10 mouse cellular contexts compared by ENCODE assay signal in the genomic region with DNA sequence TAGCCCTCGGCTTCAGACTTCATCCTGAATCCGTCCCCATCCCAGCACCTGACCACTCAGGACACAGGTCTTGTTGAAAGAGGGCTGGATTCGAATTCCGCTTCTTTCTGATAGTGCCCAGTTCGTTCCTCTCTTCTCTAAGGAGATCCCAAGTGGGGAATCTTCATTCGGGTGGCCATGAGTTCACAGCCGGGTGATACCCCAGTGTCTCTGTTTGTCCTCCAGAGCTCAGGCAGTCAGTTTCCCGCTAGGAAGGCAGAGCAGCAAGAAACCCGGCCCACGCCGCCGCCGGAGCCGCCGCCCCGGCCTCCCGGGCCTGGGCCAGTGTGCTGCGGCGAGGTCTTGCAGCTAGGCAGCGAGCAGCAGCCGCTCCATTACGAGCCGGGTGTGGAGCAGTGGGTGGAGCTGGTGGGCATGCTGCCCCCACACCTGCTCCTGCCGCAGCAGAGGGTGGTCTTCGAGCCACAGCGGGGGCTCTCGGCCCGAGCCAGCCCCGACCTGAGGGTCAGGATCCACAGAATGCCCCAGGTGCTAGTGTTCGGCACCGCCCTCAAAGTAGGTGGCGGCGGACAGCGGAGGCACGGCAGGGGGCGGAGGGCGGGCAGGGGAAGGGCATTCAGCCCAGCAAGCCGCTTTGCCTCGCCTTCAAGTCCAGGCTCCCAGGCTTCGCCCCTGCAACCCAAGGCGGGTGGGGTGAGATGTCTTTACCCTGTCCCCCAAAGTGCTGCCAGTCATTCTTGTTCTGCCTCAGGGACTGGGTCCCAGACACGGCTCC. TPM values are rescaled to one million over a fixed set of nuclear protein-coding genes. Genes with fewer than 3 reads are reported as not detected.
DNase-seq lines count a peak whose midpoint lies in the region; TF ChIP-seq lines count a peak whose summit lies in the region.
"Had no signal": no experiment of that assay in that cellular context is flagged by ENCODE, and none has a peak within 500 bp of the region (broad histone marks: within the 10 kb centered on the region; RNA-seq: fewer than 3 reads in every experiment).

No protein-coding gene starts in this region.

- no peak overlapping the region for H3K4me3 ChIP-seq in gastrocnemius, adult 2 months
- H3K4me3 ChIP-seq: layer of hippocampus, adult 2 months had no signal

- H3K27ac ChIP-seq in gastrocnemius, adult 2 months = peak overlapping the region; percentile 55
- H3K27ac ChIP-seq: layer of hippocampus, adult 2 months had no signal

- intact Hi-C loops in gastrocnemius, adult 2 months (cut with DNase I) = no loop called here
- intact Hi-C loops in gastrocnemius, postnatal 36 days (cut with DNase I) = no loop called here
- intact Hi-C loops in left cerebral cortex, postnatal 36 days (cut with DNase I) = no loop called here

- TF ChIP-seq CTCF in gastrocnemius, adult 2 months (IDR thresholded peaks at IDR 0.05) = no peak

- no peak for DNase-seq in gastrocnemius, adult 2 months
- DNase-seq in gastrocnemius, postnatal 36 days = no peak
- peak; percentile 29 for DNase-seq in retina, postnatal 1 day
- DNase-seq in retina, embryonic 14.5 days (ENCODE audit: low spot score) = no peak
- DNase-seq in kidney, postnatal 36 days = peak; percentile 45 to 71
- DNase-seq in left cerebral cortex, adult 18-20 months (ENCODE audit: low spot score in 2 of 2) = no peak
- no peak for DNase-seq in B cell, adult 2 months
- no peak for DNase-seq in left cerebral cortex, postnatal 36 days (ENCODE audit: low spot score in 2 of 2)

RNA-seq across cellular contexts. Expression of a gene that starts 17.9 kb away (rescaled TPM):
- total RNA-seq in gastrocnemius, adult 2 months (2021) = 1 to 10 TPM; 4.4 to 4.7 TPM
- total RNA-seq in gastrocnemius, postnatal 36 days (2021) = 1 to 10 TPM; 4.7 TPM
- 10 to 100 TPM; 23.1 to 25.3 TPM for total RNA-seq in left cerebral cortex, adult 18-20 months (2021)
- 10 to 100 TPM; 17.9 to 32.4 TPM for total RNA-seq in left cerebral cortex, postnatal 36 days (2021)

RNA-seq across cellular contexts. Expression of a gene that starts 19.6 kb away (rescaled TPM):
- total RNA-seq in gastrocnemius, adult 2 months (2021) = 1 to 10 TPM in 1 of 2 experiments, under 1 TPM in 1; 0.84 to 1.2 TPM
- total RNA-seq in gastrocnemius, postnatal 36 days (2021) = 1 to 10 TPM; 1.6 to 1.7 TPM
- total RNA-seq in left cerebral cortex, adult 18-20 months (2021) = 1 to 10 TPM; 2.9 to 3.5 TPM
- 1 to 10 TPM; 4.1 to 4.4 TPM for total RNA-seq in left cerebral cortex, postnatal 36 days (2021)

RNA-seq across cellular contexts. Expression of a gene that starts 20.0 kb away (rescaled TPM):
- 1 to 10 TPM; 4.8 to 5.4 TPM for total RNA-seq in gastrocnemius, adult 2 months (2021)
- 1 to 10 TPM; 4.8 to 5.1 TPM for total RNA-seq in gastrocnemius, postnatal 36 days (2021)
- total RNA-seq in left cerebral cortex, adult 18-20 months (2021) = 10 to 100 TPM; 17.7 to 18.2 TPM
- 10 to 100 TPM; 15.7 to 19.8 TPM for total RNA-seq in left cerebral cortex, postnatal 36 days (2021)

RNA-seq across cellular contexts. Expression of a gene that starts 39.7 kb away (rescaled TPM):
- not detected for total RNA-seq in gastrocnemius, adult 2 months (2021)
- not detected for total RNA-seq in gastrocnemius, postnatal 36 days (2021)
- total RNA-seq in left cerebral cortex, adult 18-20 months (2021) = not detected
- not detected for total RNA-seq in left cerebral cortex, postnatal 36 days (2021)
- total RNA-seq: gastrocnemius, adult 8-10 months; layer of hippocampus, adult 2 months had no signal

RNA-seq across cellular contexts. Expression of a gene that starts 41.3 kb away (rescaled TPM):
- total RNA-seq in gastrocnemius, adult 2 months (2021) = not detected
- not detected for total RNA-seq in gastrocnemius, postnatal 36 days (2021)
- total RNA-seq in left cerebral cortex, adult 18-20 months (2021) = not detected
- not detected for total RNA-seq in left cerebral cortex, postnatal 36 days (2021)
- total RNA-seq: gastrocnemius, adult 8-10 months; layer of hippocampus, adult 2 months had no signal

Comparison
In these comparisons a context has a peak if more than half of its experiments do, and no peak if none do; other contexts are left out.
1. DNase-seq: peak in retina, postnatal 1 day (single experiment) and kidney, postnatal 36 days (2 of 2); none in gastrocnemius, adult 2 months (single experiment), gastrocnemius, postnatal 36 days (0 of 2), retina, embryonic 14.5 days (single experiment), left cerebral cortex, adult 18-20 months (0 of 2), B cell, adult 2 months (0 of 2) and left cerebral cortex, postnatal 36 days (0 of 2).